Mouse (Mus musculus): ENCODE measurements around the gene Nectin2. TPM values are rescaled to one million over a fixed set of nuclear protein-coding genes. Genes with fewer than 3 reads are reported as not detected.

Gene Nectin2
- total and polyA plus RNA-seq, 3 experiments: 29.4 to 41.4 (median 30.2) TPM

DNA sequence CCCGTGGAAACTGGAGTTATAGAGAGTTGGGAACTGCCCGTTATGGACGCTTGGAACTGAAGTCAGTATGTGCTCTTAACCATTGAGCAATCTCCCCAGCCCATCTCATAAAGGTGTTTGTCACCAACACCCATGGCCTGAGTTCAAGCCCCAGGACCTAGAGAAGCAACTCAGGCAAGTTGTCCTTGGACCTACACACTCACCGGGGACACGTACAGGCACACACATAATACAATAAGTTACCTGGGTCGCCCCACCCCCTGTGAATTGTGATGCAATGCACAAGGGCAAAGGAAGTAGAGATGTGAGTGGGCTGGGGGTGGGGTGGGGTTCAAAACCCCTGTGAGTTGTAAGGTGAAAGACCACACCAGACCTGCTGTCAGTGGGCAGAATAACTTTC lies 63.8 kb downstream of the Nectin2 start:
- Histone ChIP-seq H3K79me2 (replicated peaks; ENCODE audit: control insufficient read depth, insufficient read depth, low read length) (no peaks in the 10 kb centered on the region), H3K27ac (no peak overlapping the region), H3K4me1 (ENCODE audit: control insufficient read depth, insufficient read depth, low read length) (no peaks in the 10 kb centered on the region), H3K4me3 (no peak overlapping the region), H3K36me3 (ENCODE audit: control insufficient read depth, insufficient read depth, low read length) (no peaks in the 10 kb centered on the region), H3K9ac (ENCODE audit: low read depth, low read length) (no peak overlapping the region), H3K27me3 (ENCODE audit: control insufficient read depth, insufficient read depth, low read length) (no peaks in the 10 kb centered on the region)
- DNase-seq: no peak
- intact Hi-C loops (cut with DNase I): no loop called here
- WGBS: 92% methylated on average over 6 of the region's 6 CpGs
- TF ChIP-seq POLR2A (IDR thresholded peaks at IDR 0.05; ENCODE audit: insufficient read depth, low read depth, low read length) (no peak), EP300 (IDR thresholded peaks at IDR 0.05; ENCODE audit: insufficient read depth, low read depth, low read length) (no peak), CTCF (IDR thresholded peaks at IDR 0.05) (no peak)

DNA sequence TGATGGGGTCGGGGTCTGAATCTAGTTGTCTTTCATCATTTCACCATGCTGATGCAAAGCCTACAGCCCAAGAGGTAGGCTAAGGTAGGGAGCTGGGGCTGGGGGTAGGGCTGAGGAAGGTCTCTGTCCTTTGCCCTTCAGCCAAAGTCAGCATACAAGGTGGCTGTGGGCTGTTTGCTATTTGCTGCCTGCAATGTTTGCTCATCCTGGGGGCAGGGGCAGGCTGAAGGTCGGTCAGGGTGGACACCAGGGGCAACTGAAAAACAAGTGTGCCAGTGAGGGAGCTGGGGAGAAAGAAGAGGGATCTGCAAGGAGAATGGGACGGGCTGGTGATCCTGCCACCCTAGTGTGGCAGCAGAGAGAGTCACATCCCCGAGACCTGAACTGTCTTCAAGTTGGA lies 64.9 kb downstream of the Nectin2 start:
- no peak for DNase-seq
- H3K79me2 ChIP-seq (replicated peaks; ENCODE audit: control insufficient read depth, insufficient read depth, low read length): no peaks in the 10 kb centered on the region
- intact Hi-C loops (cut with DNase I): no loop called here
- no peak overlapping the region for H3K27ac ChIP-seq
- no peaks in the 10 kb centered on the region for H3K4me1 ChIP-seq (ENCODE audit: control insufficient read depth, insufficient read depth, low read length)
- H3K9ac ChIP-seq (ENCODE audit: low read depth, low read length): no peak overlapping the region
- H3K36me3 ChIP-seq (ENCODE audit: control insufficient read depth, insufficient read depth, low read length): no peaks in the 10 kb centered on the region
- H3K27me3 ChIP-seq (ENCODE audit: control insufficient read depth, insufficient read depth, low read length): no peaks in the 10 kb centered on the region
- whole genome bisulfite sequencing: 64% methylated on average over 4 of the region's 4 CpGs
- H3K4me3 ChIP-seq: no peak overlapping the region
- no peak for TF ChIP-seq POLR2A (IDR thresholded peaks at IDR 0.05; ENCODE audit: insufficient read depth, low read depth, low read length)
- no peak for TF ChIP-seq CTCF (IDR thresholded peaks at IDR 0.05)
- TF ChIP-seq EP300 (IDR thresholded peaks at IDR 0.05; ENCODE audit: insufficient read depth, low read depth, low read length): no peak

GRCm38 (mm10) chr7:19683771-19684201 lies 66.5 kb downstream of the Nectin2 start:
- H3K9ac ChIP-seq (ENCODE audit: low read depth, low read length): no peak overlapping the region
- H3K36me3 ChIP-seq (ENCODE audit: control insufficient read depth, insufficient read depth, low read length): no peaks in the 10 kb centered on the region
- TF ChIP-seq EP300 (IDR thresholded peaks at IDR 0.05; ENCODE audit: insufficient read depth, low read depth, low read length) (no peak), POLR2A (IDR thresholded peaks at IDR 0.05; ENCODE audit: insufficient read depth, low read depth, low read length) (no peak), CTCF (IDR thresholded peaks at IDR 0.05) (no peak)
- H3K27ac ChIP-seq: no peak overlapping the region
- WGBS: 85% methylated on average over 6 of the region's 6 CpGs
- intact Hi-C loops (cut with DNase I): no loop called here
- H3K27me3 ChIP-seq (ENCODE audit: control insufficient read depth, insufficient read depth, low read length): no peaks in the 10 kb centered on the region
- no peaks in the 10 kb centered on the region for H3K4me1 ChIP-seq (ENCODE audit: control insufficient read depth, insufficient read depth, low read length)
- H3K4me3 ChIP-seq: no peak overlapping the region
- H3K79me2 ChIP-seq (replicated peaks; ENCODE audit: control insufficient read depth, insufficient read depth, low read length): no peaks in the 10 kb centered on the region
- no peak for DNase-seq

DNA sequence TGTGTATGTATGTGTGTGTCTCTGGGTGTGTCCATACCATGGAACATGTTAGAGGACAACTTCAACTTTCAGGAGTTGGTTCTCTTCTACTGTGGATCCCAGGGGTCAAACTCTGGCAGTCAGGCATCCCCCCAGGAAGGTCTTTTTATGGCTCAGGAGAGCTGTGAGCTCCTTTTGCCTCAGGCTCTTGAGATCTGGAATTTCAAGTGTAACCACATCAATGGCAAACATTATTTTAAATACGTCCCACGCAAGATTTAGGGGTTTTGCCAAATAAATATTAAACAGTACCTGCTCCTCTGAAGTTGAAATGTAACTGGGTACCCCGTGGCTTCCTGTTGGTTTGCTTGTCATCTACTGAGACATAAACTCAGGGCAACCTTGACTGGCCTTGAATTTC lies 67.3 kb downstream of the Nectin2 start:
- no peaks in the 10 kb centered on the region for H3K4me1 ChIP-seq (ENCODE audit: control insufficient read depth, insufficient read depth, low read length)
- 72% methylated on average over 3 of the region's 3 CpGs for WGBS
- no peak for DNase-seq
- H3K79me2 ChIP-seq (replicated peaks; ENCODE audit: control insufficient read depth, insufficient read depth, low read length): no peaks in the 10 kb centered on the region
- no peaks in the 10 kb centered on the region for H3K27me3 ChIP-seq (ENCODE audit: control insufficient read depth, insufficient read depth, low read length)
- H3K9ac ChIP-seq (ENCODE audit: low read depth, low read length): no peak overlapping the region
- TF ChIP-seq CTCF (IDR thresholded peaks at IDR 0.05) (no peak), POLR2A (IDR thresholded peaks at IDR 0.05; ENCODE audit: insufficient read depth, low read depth, low read length) (no peak), EP300 (IDR thresholded peaks at IDR 0.05; ENCODE audit: insufficient read depth, low read depth, low read length) (no peak)
- no peaks in the 10 kb centered on the region for H3K36me3 ChIP-seq (ENCODE audit: control insufficient read depth, insufficient read depth, low read length)
- intact Hi-C loops (cut with DNase I): no loop called here
- H3K27ac ChIP-seq: no peak overlapping the region
- H3K4me3 ChIP-seq: no peak overlapping the region

- Histone ChIP-seq H3K4me3 (no peak within 1 kb of the TSS), H3K27ac (no peak within 1 kb of the TSS), H3K4me1 (ENCODE audit: control insufficient read depth, insufficient read depth, low read length) (no peaks in the 10 kb centered on the region), H3K36me3 (ENCODE audit: control insufficient read depth, insufficient read depth, low read length) (no peaks in the 10 kb centered on the region), H3K27me3 (ENCODE audit: control insufficient read depth, insufficient read depth, low read length) (no peaks in the 10 kb centered on the region), H3K9ac (ENCODE audit: low read depth, low read length) (no peak within 1 kb of the TSS), H3K79me2 (replicated peaks; ENCODE audit: control insufficient read depth, insufficient read depth, low read length) (no peaks in the 10 kb centered on the region)
- TF ChIP-seq POLR2A (IDR thresholded peaks at IDR 0.05; ENCODE audit: insufficient read depth, low read depth, low read length) (no peak), CTCF (IDR thresholded peaks at IDR 0.05) (no peak), EP300 (IDR thresholded peaks at IDR 0.05; ENCODE audit: insufficient read depth, low read depth, low read length) (no peak)
- DNase-seq: no peak
- intact Hi-C loops (cut with DNase I): no loop called here
- WGBS: 48% methylated on average over 8 of the region's 8 CpGs
Observed at GRCm38 (mm10) chr7:19681202-19681694, 69.0 kb downstream of the Nectin2 start, which contains the start of the genes Gm44805 and Apoc4. Gm44805 (minus strand) TSS chr7:19681423. Apoc4 (minus strand) TSS chr7:19681479.

DNA sequence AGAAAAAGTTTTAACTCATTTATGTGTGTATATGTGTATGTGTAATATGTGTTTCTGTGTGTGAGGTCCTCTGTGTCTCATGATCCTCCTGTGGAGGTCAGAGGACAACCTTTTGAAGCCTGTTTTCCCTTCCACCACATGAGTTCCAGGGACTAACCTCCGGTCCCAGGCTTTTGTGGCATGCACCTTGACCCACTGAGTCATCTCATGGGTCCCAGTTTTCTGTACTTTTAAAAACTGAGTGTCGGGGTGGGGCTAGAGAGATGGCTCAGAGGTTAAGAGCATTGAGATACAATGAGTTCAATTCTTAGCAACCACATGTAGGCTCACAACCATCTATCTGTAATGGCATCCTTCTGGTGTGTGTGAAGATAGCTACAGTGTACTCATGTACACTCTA lies 69.6 kb downstream of the Nectin2 start:
- Histone ChIP-seq H3K79me2 (replicated peaks; ENCODE audit: control insufficient read depth, insufficient read depth, low read length) (no peaks in the 10 kb centered on the region), H3K4me3 (no peak overlapping the region), H3K9ac (ENCODE audit: low read depth, low read length) (no peak overlapping the region), H3K4me1 (ENCODE audit: control insufficient read depth, insufficient read depth, low read length) (no peaks in the 10 kb centered on the region), H3K27ac (no peak overlapping the region), H3K27me3 (ENCODE audit: control insufficient read depth, insufficient read depth, low read length) (no peaks in the 10 kb centered on the region), H3K36me3 (ENCODE audit: control insufficient read depth, insufficient read depth, low read length) (no peaks in the 10 kb centered on the region)
- TF ChIP-seq EP300 (IDR thresholded peaks at IDR 0.05; ENCODE audit: insufficient read depth, low read depth, low read length) (no peak), CTCF (IDR thresholded peaks at IDR 0.05) (no peak), POLR2A (IDR thresholded peaks at IDR 0.05; ENCODE audit: insufficient read depth, low read depth, low read length) (no peak)
- 86% methylated on average over 2 of the region's 2 CpGs for WGBS
- intact Hi-C loops (cut with DNase I): no loop called here
- no peak for DNase-seq
